Mouse (Mus musculus) central nervous system, embryonic 18 days (tissue): Measurements from ENCODE around the gene Gm20777. TPM values are rescaled to one million over a fixed set of nuclear protein-coding genes. Genes with fewer than 3 reads are reported as not detected.

Source experiments
- polyA plus RNA-seq: library from polyadenylated mRNA; depleted of rRNA; stranded (reverse); fragments of >200 nt; gene quantifications from 2 replicates; pipeline ENCODE4 v1.2.3, GENCODE M21; 2012; rRNA removed

Gene Gm20777
- not detected in 2 replicates for polyA plus RNA-seq

GRCm38 (mm10) chrY:10752350-10752749 lies at the start of gene Gm20777:
Gm20777 (minus strand) TSS chrY:10752450.

Other genes with a start within 250 kb of the Gm20777 start
- not detected in 2 replicates for gene Gm20737, start 216.4 kb downstream of the Gm20777 start, polyA plus RNA-seq
- gene Gm21775, start 199.0 kb downstream of the Gm20777 start, polyA plus RNA-seq, result not detected in 2 replicates
- gene Gm21900, start 136.1 kb downstream of the Gm20777 start, polyA plus RNA-seq, result not detected in 2 replicates